ENCODE assay signal across 16 mouse cellular contexts in genomic region chr7:132393014-132393406, GRCm38 (mm10).
DNase-seq lines count a peak whose midpoint lies in the region; TF ChIP-seq lines count a peak whose summit lies in the region.
"Had no signal": no experiment of that assay in that cellular context is flagged by ENCODE, and none has a peak within 500 bp of the region (broad histone marks: within the 10 kb centered on the region; RNA-seq: fewer than 3 reads in every experiment).

No protein-coding gene starts in this region.

- H3K4me1 ChIP-seq in MEL (ENCODE audit: control insufficient read depth in 1 of 2, insufficient read depth in 2 of 2, low read length in 2 of 2) = peaks cover 15 to 81% of the 10 kb centered on the region in 2 experiments

- peaks cover 4 to 82% of the 10 kb centered on the region in 2 experiments; a peak in 3 of 4 replicates for H3K36me3 ChIP-seq in MEL (ENCODE audit: control insufficient read depth in 1 of 2, insufficient read depth in 2 of 2, low read length in 2 of 2)
- H3K36me3 ChIP-seq: G1E had no signal

- no peak for TF ChIP-seq EP300 in MEL (IDR thresholded peaks at IDR 0.05; ENCODE audit: low read depth in 1 of 2, low read length in 2 of 2)

- H3K27ac ChIP-seq in MEL (ENCODE audit: control insufficient read depth, low read depth, low read length) = peak overlapping the region; percentile 99

- peak overlapping the region; percentile 93 for H3K9ac ChIP-seq in MEL (ENCODE audit: control insufficient read depth, low read depth, low read length, poor library complexity, severe bottlenecking)

- TF ChIP-seq RAD21 in MEL (IDR thresholded peaks at IDR 0.05; ENCODE audit: low read depth, low read length) = no peak

- H3K27me3 ChIP-seq in MEL (ENCODE audit: control insufficient read depth in 1 of 2, insufficient read depth in 2 of 2, low read length in 2 of 2) = no peaks in the 10 kb centered on the region
- H3K27me3 ChIP-seq: Patski had no signal

- DNase-seq in MEL (ENCODE audit: low read depth, low spot score) = peak; percentile 91
- no peak for DNase-seq in embryo, embryonic 10.5 days (ENCODE audit: low spot score)
- DNase-seq: adrenal gland, adult 2 months; adrenal gland, adult 8-10 months; adrenal gland, postnatal 10 days; adrenal gland, postnatal 14 days; adrenal gland, postnatal 25 days; adrenal gland, postnatal 36 days; B cell, adult 2 months; cerebellum, adult 11 months; cerebellum, adult 11-12 months; cerebellum, adult 18-20 months; cerebellum, adult 2 months; cerebellum, adult 8-10 months had no signal

- no peak for TF ChIP-seq CTCF in MEL (IDR thresholded peaks at IDR 0.05 in 2 of 3, conservative IDR thresholded peaks at IDR 0.05 in 1 of 3; ENCODE audit: control insufficient read depth in 1 of 3, insufficient read depth in 1 of 3, low read depth in 2 of 3, low read length in 3 of 3, poor library complexity in 1 of 3, severe bottlenecking in 1 of 3)

- peak; percentile 23 to 84; a peak in 3 of 4 replicates for TF ChIP-seq POLR2A in MEL (IDR thresholded peaks at IDR 0.05; ENCODE audit: control insufficient read depth in 1 of 2, insufficient read depth in 1 of 2, low read depth in 1 of 2, low read length in 2 of 2, poor library complexity in 1 of 2)

- H3K4me3 ChIP-seq in MEL (ENCODE audit: control insufficient read depth in 1 of 2, insufficient read depth in 1 of 2, low read depth in 2 of 2, low read length in 2 of 2) = peak overlapping the region; percentile 51 to 76

- H3K9me3 ChIP-seq in MEL (replicated peaks; ENCODE audit: insufficient read depth, low read length) = no peaks in the 10 kb centered on the region

- H3K79me2 ChIP-seq in MEL (ENCODE audit: control insufficient read depth, insufficient read depth, low read length, poor library complexity) = peaks cover 58% of the 10 kb centered on the region

TF ChIP-seq in MEL, 35 proteins besides CTCF, POLR2A, EP300 and RAD21:
- TF ChIP-seq KAT2A (conservative IDR thresholded peaks at IDR 0.05; ENCODE audit: low read depth, low read length) (no peak), GATA1 (IDR thresholded peaks at IDR 0.05; ENCODE audit: low read depth, low read length) (peak; percentile 46), TBP (IDR thresholded peaks at IDR 0.05; ENCODE audit: low read depth, low read length) (peak; percentile 97), SIN3A (IDR thresholded peaks at IDR 0.05; ENCODE audit: low read length) (no peak)
